Mouse (Mus musculus) T-cell, adult 66 days (primary cell): Measurements from ENCODE around the gene Exoc6b. TPM values are rescaled to one million over a fixed set of nuclear protein-coding genes. Genes with fewer than 3 reads are reported as not detected.

ENCODE experiments used
- total RNA-seq, 2 experiments: library from RNA; stranded (reverse); gene quantifications; 3 replicates in 1 of 2; 4 replicates in 1 of 2; pipeline ENCODE4 v1.2.4; 2023

The Exoc6b gene
- total RNA-seq, result 10 to 100 TPM; 35.6 to 51.7 TPM

GRCm38 (mm10) chr6:85069023-85069985 is at the start of gene Exoc6b:
Gene Exoc6b, minus strand, starts transcription at chr6:85069513.

DNA sequence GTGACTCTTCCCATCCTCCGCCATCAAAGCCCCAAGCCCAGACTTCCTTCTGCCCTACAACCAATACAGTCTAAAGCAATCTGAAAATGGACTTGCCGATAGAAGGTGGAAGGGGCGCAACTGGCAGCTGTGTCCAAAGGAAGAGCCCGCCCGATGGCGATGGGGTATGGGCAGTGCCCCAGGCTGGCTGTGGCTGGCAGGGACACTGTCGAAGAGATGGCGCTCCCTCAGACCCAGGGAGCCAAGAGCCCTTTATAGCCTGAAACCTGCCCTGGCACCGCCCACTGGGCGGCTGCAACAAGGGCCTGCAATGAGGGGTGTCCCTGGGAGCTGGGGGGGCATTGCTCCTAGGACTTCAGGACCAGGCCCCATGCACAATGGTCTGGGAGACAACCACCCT is 475.6 kb downstream of the Exoc6b start, which contains the start of gene Cyp26b1:
Gene Cyp26b1, minus strand, starts transcription at position 216 of the 400 bp plus-strand sequence.

Other genes with a start within 250 kb of the Exoc6b start
- 10 to 100 TPM; 26.7 to 30.0 TPM for gene Spr, start 68.3 kb upstream of the Exoc6b start, total RNA-seq
- not detected for gene Emx1, start 117.9 kb upstream of the Exoc6b start, total RNA-seq